ENCODE assay signal across 15 mouse cellular contexts in genomic region chr5:35781116-35781515, GRCm38 (mm10). TPM values are rescaled to one million over a fixed set of nuclear protein-coding genes. Genes with fewer than 3 reads are reported as not detected.
"Had no signal": no experiment of that assay in that cellular context is flagged by ENCODE, and none has a peak within 500 bp of the region (broad histone marks: within the 10 kb centered on the region; RNA-seq: fewer than 3 reads in every experiment).

No protein-coding gene starts in this region.

- H3K4me1 ChIP-seq: midbrain, embryonic 15.5 days had no signal

- H3K9ac ChIP-seq: liver, embryonic 15.5 days; midbrain, embryonic 15.5 days; neural tube, embryonic 13.5 days had no signal

- H3K36me3 ChIP-seq: limb, embryonic 10.5 days; liver, embryonic 15.5 days; midbrain, embryonic 15.5 days; neural tube, embryonic 13.5 days had no signal

- DNase-seq: kidney, adult 2 months; kidney, postnatal 25 days; lung, adult 2 months; lung, postnatal 36 days; thymus, postnatal 4 days had no signal

- H3K27ac ChIP-seq: limb, embryonic 10.5 days; liver, embryonic 15.5 days; midbrain, embryonic 15.5 days; neural tube, embryonic 13.5 days; stomach, postnatal 0 days had no signal

- H3K9me3 ChIP-seq: limb, embryonic 10.5 days; liver, embryonic 15.5 days; midbrain, embryonic 15.5 days; neural tube, embryonic 13.5 days had no signal

- H3K4me3 ChIP-seq: limb, embryonic 10.5 days; liver, embryonic 15.5 days; midbrain, embryonic 15.5 days; neural tube, embryonic 13.5 days had no signal

- H3K27me3 ChIP-seq: liver, embryonic 15.5 days; midbrain, embryonic 15.5 days; neural tube, embryonic 13.5 days had no signal

- H3K4me2 ChIP-seq: liver, embryonic 11.5 days; liver, embryonic 15.5 days; midbrain, embryonic 11.5 days; midbrain, embryonic 15.5 days; neural tube, embryonic 13.5 days had no signal

- ATAC-seq: lung, postnatal 0 days; midbrain, embryonic 15.5 days had no signal

RNA-seq across cellular contexts. Expression of gene Ablim2, which starts 23.4 kb away (rescaled TPM):
- total RNA-seq: megakaryocyte progenitor cell, adult 5-6 weeks; monocyte, adult 5-6 weeks had no signal
